Mouse (Mus musculus): ENCODE results near the gene Exoc3l4. TPM values are rescaled to one million over a fixed set of nuclear protein-coding genes. Genes with fewer than 3 reads are reported as not detected.

Exoc3l4 gene
- total and polyA plus RNA-seq, 3 experiments: 0.27 TPM; not detected in 2

- DNase-seq (ENCODE audit: low spot score): no peak
- no peak for ATAC-seq (ENCODE audit: extremely low read depth, insufficient number of reproducible peaks, low FRiP score, poor library complexity, severe bottlenecking)
- peaks cover 42% of the 10 kb centered on the region for H3K27me3 ChIP-seq (ENCODE audit: insufficient read depth, low read length)
Observed at GRCm38 (mm10) chr12:111404880-111405279, 11.9 kb upstream of the Exoc3l4 start.

GRCm38 (mm10) chr12:111406622-111407021 is 10.2 kb upstream of the Exoc3l4 start, which contains the start of gene Lbhd2:
Gene Lbhd2, plus strand, starts transcription at chr12:111406809.
- ATAC-seq (ENCODE audit: extremely low read depth, insufficient number of reproducible peaks, low FRiP score, poor library complexity, severe bottlenecking): no peak
- TF ChIP-seq TAL1 (conservative IDR thresholded peaks at IDR 0.05; ENCODE audit: low read depth, low read length) (no peak), GATA2 (IDR thresholded peaks at IDR 0.05; ENCODE audit: borderline replicate concordance, low read depth, low read length) (no peak), POLR2AphosphoS5 (IDR thresholded peaks at IDR 0.05; ENCODE audit: insufficient replicate concordance, low read depth, low read length) (no peak), GATA1 (IDR thresholded peaks at IDR 0.05; ENCODE audit: borderline replicate concordance, low read length) (no peak), CTCF (IDR thresholded peaks at IDR 0.05; ENCODE audit: low read depth, low read length) (no peak)
- Histone ChIP-seq H3K4me3 (ENCODE audit: low read depth, low read length) (no peak within 1 kb of the TSS), H3K4me1 (ENCODE audit: insufficient read depth, low read depth, low read length) (peaks cover 9% of the 10 kb centered on the region), H3K36me3 (replicated peaks) (no peaks in the 10 kb centered on the region), H3K9me3 (replicated peaks) (no peaks in the 10 kb centered on the region), H3K27me3 (ENCODE audit: insufficient read depth, low read length) (peaks cover 52% of the 10 kb centered on the region)
- no peak for DNase-seq (ENCODE audit: low spot score)

More at GRCm38 (mm10) chr12:111404880-111405279, 11.9 kb upstream of the Exoc3l4 start:
- no peaks in the 10 kb centered on the region for H3K36me3 ChIP-seq (replicated peaks)
- no peak overlapping the region for H3K4me3 ChIP-seq (ENCODE audit: low read depth, low read length)
- no peak for TF ChIP-seq GATA2 (IDR thresholded peaks at IDR 0.05; ENCODE audit: borderline replicate concordance, low read depth, low read length)
- TF ChIP-seq CTCF (IDR thresholded peaks at IDR 0.05; ENCODE audit: low read depth, low read length): no peak
- H3K4me1 ChIP-seq (ENCODE audit: insufficient read depth, low read depth, low read length): peaks cover 9% of the 10 kb centered on the region
- no peaks in the 10 kb centered on the region for H3K9me3 ChIP-seq (replicated peaks)

GRCm38 (mm10) chr12:111409583-111409982 is 7.2 kb upstream of the Exoc3l4 start:
- ATAC-seq (ENCODE audit: extremely low read depth, insufficient number of reproducible peaks, low FRiP score, poor library complexity, severe bottlenecking) (no peak), DNase-seq (ENCODE audit: low spot score) (no peak)
- no peak for TF ChIP-seq GATA1 (IDR thresholded peaks at IDR 0.05; ENCODE audit: borderline replicate concordance, low read length)
- no peak for TF ChIP-seq CTCF (IDR thresholded peaks at IDR 0.05; ENCODE audit: low read depth, low read length)
- no peak for TF ChIP-seq TAL1 (conservative IDR thresholded peaks at IDR 0.05; ENCODE audit: low read depth, low read length)
- no peak for TF ChIP-seq GATA2 (IDR thresholded peaks at IDR 0.05; ENCODE audit: borderline replicate concordance, low read depth, low read length)
- TF ChIP-seq POLR2AphosphoS5 (IDR thresholded peaks at IDR 0.05; ENCODE audit: insufficient replicate concordance, low read depth, low read length): no peak
- Histone ChIP-seq H3K4me3 (ENCODE audit: low read depth, low read length) (no peak overlapping the region), H3K27me3 (ENCODE audit: insufficient read depth, low read length) (peaks cover 67% of the 10 kb centered on the region), H3K4me1 (ENCODE audit: insufficient read depth, low read depth, low read length) (peaks cover 16% of the 10 kb centered on the region), H3K36me3 (replicated peaks) (no peaks in the 10 kb centered on the region), H3K9me3 (replicated peaks) (no peaks in the 10 kb centered on the region)

- H3K4me1 ChIP-seq (ENCODE audit: insufficient read depth, low read depth, low read length): peaks cover 10% of the 10 kb centered on the region
- no peaks in the 10 kb centered on the region for H3K9me3 ChIP-seq (replicated peaks)
- DNase-seq (ENCODE audit: low spot score) (no peak), ATAC-seq (ENCODE audit: extremely low read depth, insufficient number of reproducible peaks, low FRiP score, poor library complexity, severe bottlenecking) (no peak)
- no peak overlapping the region for H3K4me3 ChIP-seq (ENCODE audit: low read depth, low read length)
- TF ChIP-seq GATA2 (IDR thresholded peaks at IDR 0.05; ENCODE audit: borderline replicate concordance, low read depth, low read length): no peak
- no peak for TF ChIP-seq POLR2AphosphoS5 (IDR thresholded peaks at IDR 0.05; ENCODE audit: insufficient replicate concordance, low read depth, low read length)
- TF ChIP-seq GATA1 (IDR thresholded peaks at IDR 0.05; ENCODE audit: borderline replicate concordance, low read length): no peak
- TF ChIP-seq CTCF (IDR thresholded peaks at IDR 0.05; ENCODE audit: low read depth, low read length): no peak
- no peak for TF ChIP-seq TAL1 (conservative IDR thresholded peaks at IDR 0.05; ENCODE audit: low read depth, low read length)
- H3K36me3 ChIP-seq (replicated peaks): no peaks in the 10 kb centered on the region
- peaks cover 66% of the 10 kb centered on the region for H3K27me3 ChIP-seq (ENCODE audit: insufficient read depth, low read length)
Observed at GRCm38 (mm10) chr12:111411631-111412355, 5.0 kb upstream of the Exoc3l4 start.

- no peaks in the 10 kb centered on the region for H3K9me3 ChIP-seq (replicated peaks)
- H3K4me1 ChIP-seq (ENCODE audit: insufficient read depth, low read depth, low read length): peaks cover 16% of the 10 kb centered on the region
- H3K27me3 ChIP-seq (ENCODE audit: insufficient read depth, low read length): peaks cover 68% of the 10 kb centered on the region
- H3K36me3 ChIP-seq (replicated peaks): no peaks in the 10 kb centered on the region
- no peak overlapping the region for H3K4me3 ChIP-seq (ENCODE audit: low read depth, low read length)
- no peak for TF ChIP-seq POLR2AphosphoS5 (IDR thresholded peaks at IDR 0.05; ENCODE audit: insufficient replicate concordance, low read depth, low read length)
- no peak for TF ChIP-seq TAL1 (conservative IDR thresholded peaks at IDR 0.05; ENCODE audit: low read depth, low read length)
- no peak for TF ChIP-seq GATA2 (IDR thresholded peaks at IDR 0.05; ENCODE audit: borderline replicate concordance, low read depth, low read length)
- TF ChIP-seq CTCF (IDR thresholded peaks at IDR 0.05; ENCODE audit: low read depth, low read length): no peak
- no peak for TF ChIP-seq GATA1 (IDR thresholded peaks at IDR 0.05; ENCODE audit: borderline replicate concordance, low read length)
- DNase-seq (ENCODE audit: low spot score) (no peak), ATAC-seq (ENCODE audit: extremely low read depth, insufficient number of reproducible peaks, low FRiP score, poor library complexity, severe bottlenecking) (no peak)
Observed at GRCm38 (mm10) chr12:111412581-111413284, 4.1 kb upstream of the Exoc3l4 start.

GRCm38 (mm10) chr12:111413300-111413699 is 3.5 kb upstream of the Exoc3l4 start:
- TF ChIP-seq CTCF (IDR thresholded peaks at IDR 0.05; ENCODE audit: low read depth, low read length) (peak; percentile 93), POLR2AphosphoS5 (IDR thresholded peaks at IDR 0.05; ENCODE audit: insufficient replicate concordance, low read depth, low read length) (no peak)
- no peaks in the 10 kb centered on the region for H3K36me3 ChIP-seq (replicated peaks)
- H3K9me3 ChIP-seq (replicated peaks): no peaks in the 10 kb centered on the region
- peak; percentile 87 for DNase-seq (ENCODE audit: low spot score)
- H3K4me3 ChIP-seq (ENCODE audit: low read depth, low read length): no peak overlapping the region; the same call in 1 of the 2 replicates
- ATAC-seq (ENCODE audit: extremely low read depth, insufficient number of reproducible peaks, low FRiP score, poor library complexity, severe bottlenecking): peak; percentile 73
- H3K27me3 ChIP-seq (ENCODE audit: insufficient read depth, low read length): peaks cover 70% of the 10 kb centered on the region
- peaks cover 16% of the 10 kb centered on the region for H3K4me1 ChIP-seq (ENCODE audit: insufficient read depth, low read depth, low read length)
